Mouse (Mus musculus) kidney, adult 2 months (tissue): ENCODE data around the gene Zfp148.

ENCODE experiments used
- CTCF ChIP-seq: fragments of 200-500 bp; conservative IDR thresholded peaks from 2 replicates; pipeline ENCODE4 v1.5.1; 2011; ENCODE audit warnings: low read depth, mild to moderate bottlenecking, control low read depth, low read length, moderate library complexity, mixed read lengths; ENCODE audit not compliant: insufficient read depth, insufficient read length
- POLR2A ChIP-seq: fragments of 200-500 bp; IDR thresholded peaks from one replicate; pipeline ENCODE4 v1.6.1; 2011; ENCODE audit warnings: low read depth, low read length, control low read depth

DNA sequence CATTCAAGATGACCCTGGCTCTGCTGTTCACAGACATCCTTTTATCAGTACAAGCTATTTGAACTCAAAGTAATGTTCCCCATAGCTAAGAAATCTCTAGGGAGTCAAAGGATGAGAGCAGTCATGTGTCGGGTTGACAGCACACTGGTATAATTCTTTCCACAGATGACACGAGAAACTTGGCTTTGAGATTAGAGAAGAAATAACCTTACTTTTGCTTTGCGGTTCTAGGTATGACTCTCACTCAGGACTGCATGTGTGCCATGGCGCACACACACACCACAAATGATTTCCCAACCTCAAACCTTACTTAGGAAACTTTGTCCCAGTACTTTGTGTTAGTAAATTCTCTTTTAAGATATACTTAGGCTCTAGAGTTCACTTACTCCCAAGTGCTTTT, 113.7 kb downstream of the Zfp148 start:
- TF ChIP-seq CTCF (no peak), POLR2A (no peak)
